Mouse (Mus musculus) heart, adult 11 months (tissue): Measurements from ENCODE around the gene Sfmbt2.

Experiments used
- DNase-seq: peaks from one replicate; pipeline ENCODE4 v3.0.0; 2022

Sfmbt2 gene

DNA sequence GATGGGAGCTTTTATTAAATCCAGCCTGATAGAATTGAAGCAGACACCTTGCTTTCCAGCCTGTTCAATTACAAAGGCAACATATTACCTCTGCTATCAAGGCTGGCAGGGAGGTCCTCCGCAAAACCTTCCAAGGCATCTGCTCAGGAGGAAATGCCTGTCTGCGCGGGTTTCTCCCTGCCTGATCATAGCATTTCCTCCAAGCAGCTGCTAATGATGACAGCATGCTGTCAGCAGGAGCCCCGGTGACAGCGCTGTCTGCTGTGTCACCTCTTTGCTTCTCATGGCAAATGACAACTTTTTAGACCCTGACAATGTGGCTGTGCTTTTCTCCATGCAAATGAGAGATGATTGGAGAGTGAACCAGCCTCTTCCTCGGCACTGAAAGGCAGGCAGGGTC lies 199.1 kb downstream of the Sfmbt2 start:
- peak; percentile 69 for DNase-seq

GRCm38 (mm10) chr2:10572311-10572710 lies 202.0 kb downstream of the Sfmbt2 start:
- DNase-seq, result peak; percentile 65

DNA sequence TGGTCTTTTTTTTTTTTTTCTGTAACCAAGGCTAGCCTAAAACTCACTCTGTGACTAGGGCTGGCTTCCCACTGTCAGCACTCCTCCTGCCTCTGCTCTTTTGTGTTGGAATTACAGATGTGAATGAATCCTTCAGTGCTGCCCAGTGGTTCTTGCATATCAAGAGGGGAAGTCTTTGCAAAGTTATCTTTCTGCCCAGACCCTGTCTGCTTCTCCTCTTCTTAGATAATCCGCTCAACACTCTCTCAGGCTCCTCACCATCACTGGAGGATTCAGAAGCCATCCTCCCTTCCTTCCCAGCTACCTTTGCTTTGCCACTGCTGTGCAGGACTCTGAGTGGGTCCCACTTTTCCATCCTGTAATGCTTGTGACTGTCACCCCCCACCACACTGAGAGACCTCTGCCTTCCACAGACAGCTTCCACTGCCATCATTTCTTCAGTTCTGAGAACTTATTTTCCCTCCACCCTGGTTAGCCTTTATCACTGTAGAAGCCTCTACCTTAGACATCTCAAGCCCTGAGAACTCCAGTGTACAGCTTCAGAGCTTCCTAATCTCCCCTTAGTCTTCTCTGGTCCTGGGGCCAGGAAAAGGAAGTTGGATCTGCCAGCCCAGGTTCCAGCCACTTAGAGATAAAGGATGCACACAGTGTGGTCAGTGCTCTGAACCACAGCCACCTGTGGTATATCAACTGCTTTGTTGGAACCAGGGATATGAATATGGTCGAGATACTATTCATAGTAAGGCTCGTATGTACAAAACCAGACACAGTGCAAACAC lies 205.8 kb downstream of the Sfmbt2 start:
- DNase-seq, result peak; percentile 54

- no peak for DNase-seq
Measured at GRCm38 (mm10) chr2:10582673-10583072, 212.4 kb downstream of the Sfmbt2 start.

GRCm38 (mm10) chr2:10583103-10583502 lies 212.8 kb downstream of the Sfmbt2 start:
- DNase-seq, result no peak

GRCm38 (mm10) chr2:10591310-10591709 lies 221.0 kb downstream of the Sfmbt2 start:
- no peak for DNase-seq

DNA sequence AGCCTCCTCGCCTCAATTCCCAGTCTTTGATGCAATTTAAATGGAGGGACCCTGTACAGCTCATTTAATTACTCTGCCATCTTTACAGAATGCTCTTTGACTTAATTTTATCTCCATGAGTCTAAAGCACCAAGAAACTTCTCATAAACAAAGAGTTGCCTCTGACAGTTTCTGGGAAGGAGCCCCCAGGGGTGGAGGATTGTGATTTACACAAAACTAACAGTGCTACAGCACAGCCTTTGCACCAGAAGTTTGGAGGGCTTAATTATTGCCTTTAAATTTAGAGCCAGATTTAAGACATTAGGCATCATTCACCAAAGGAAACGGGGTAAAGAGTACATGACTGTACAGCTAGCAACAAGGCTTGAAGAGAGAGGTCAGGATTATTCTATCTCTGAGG lies 245.2 kb downstream of the Sfmbt2 start:
- DNase-seq, result no peak
